Comparison of ENCODE assay signal across 13 mouse cellular contexts in genomic region chr1:85810343-85810742, GRCm38 (mm10). TPM values are rescaled to one million over a fixed set of nuclear protein-coding genes. Genes with fewer than 3 reads are reported as not detected.
DNase-seq lines count a peak whose midpoint lies in the region; ATAC-seq lines count a peak whose summit lies in the region.
"Had no signal": no experiment of that assay in that cellular context is flagged by ENCODE, and none has a peak within 500 bp of the region (broad histone marks: within the 10 kb centered on the region; RNA-seq: fewer than 3 reads in every experiment).

No protein-coding gene starts in this region.

- peaks cover 6% of the 10 kb centered on the region; the same call in 1 of the 2 replicates for H3K4me1 ChIP-seq in kidney, embryonic 14.5 days (ENCODE audit: control insufficient read depth, insufficient read depth, low read length)
- H3K4me1 ChIP-seq: limb, embryonic 10.5 days had no signal

- no peak for ATAC-seq in cerebellum, adult (ENCODE audit: insufficient number of reproducible peaks, low FRiP score, low TSS enrichment)
- no peak for ATAC-seq in kidney, embryonic 14.5 days (ENCODE audit: low FRiP score, low TSS enrichment)
- ATAC-seq in CD4-positive, CD25-positive, alpha-beta regulatory T cell, adult 4 months = no peak
- ATAC-seq: hindbrain, embryonic 16.5 days had no signal

- no peak overlapping the region for H3K9ac ChIP-seq in kidney, embryonic 14.5 days (ENCODE audit: low read depth, low read length)
- H3K9ac ChIP-seq: embryonic facial prominence, embryonic 15.5 days had no signal

- no peaks in the 10 kb centered on the region for H3K27me3 ChIP-seq in kidney, embryonic 14.5 days (ENCODE audit: control insufficient read depth, insufficient read depth, low read length)
- H3K27me3 ChIP-seq: embryonic facial prominence, embryonic 15.5 days had no signal

- no peak overlapping the region for H3K27ac ChIP-seq in kidney, embryonic 14.5 days (ENCODE audit: low read depth, low read length)
- H3K27ac ChIP-seq: layer of hippocampus, adult 2 months; limb, embryonic 10.5 days had no signal

- peak; percentile 12 for DNase-seq in cerebellum, adult 11 months
- peak; percentile 30 for DNase-seq in kidney, adult 9 months
- DNase-seq in brain, adult 2 months (ENCODE audit: low read depth, low spot score) = peak; percentile 62
- DNase-seq in heart, postnatal 10 days = peak; percentile 64 to 68
- no peak for DNase-seq in embryo, embryonic 11 days
- DNase-seq: B cell, adult 2 months had no signal

- no peaks in the 10 kb centered on the region for H3K9me3 ChIP-seq in kidney, embryonic 14.5 days (ENCODE audit: control insufficient read depth, low read length)
- H3K9me3 ChIP-seq: embryonic facial prominence, embryonic 15.5 days; limb, embryonic 10.5 days had no signal

- no peak overlapping the region for H3K4me2 ChIP-seq in kidney, embryonic 14.5 days (replicated peaks; ENCODE audit: low read depth, low read length)
- H3K4me2 ChIP-seq: embryonic facial prominence, embryonic 15.5 days had no signal

- H3K36me3 ChIP-seq in kidney, embryonic 14.5 days (ENCODE audit: control insufficient read depth, insufficient read depth, low read length) = no peaks in the 10 kb centered on the region
- H3K36me3 ChIP-seq: embryonic facial prominence, embryonic 15.5 days; limb, embryonic 10.5 days had no signal

- intact Hi-C loops in heart, postnatal 10 days (cut with DNase I) = no loop called here

- H3K4me3 ChIP-seq in kidney, embryonic 14.5 days (ENCODE audit: low read length) = no peak overlapping the region
- H3K4me3 ChIP-seq: embryonic facial prominence, embryonic 15.5 days; layer of hippocampus, adult 2 months; limb, embryonic 10.5 days had no signal

- 73% methylated on average over 2 of the region's 2 CpGs for WGBS in kidney, embryonic 14.5 days

RNA-seq across cellular contexts. Expression of gene Cab39, which starts 17.1 kb away (rescaled TPM):
- 37.9 and 53.0 TPM in 2 replicates for polyA plus RNA-seq in kidney, embryonic 14.5 days (2014; fragmentation: Nextera tagmentation; extraction: Ambion mirVana)
- 100 to 1,000 TPM; 106 to 108 TPM for total RNA-seq in heart, postnatal 10 days (2021)
- polyA plus RNA-seq in CD4-positive, CD25-positive, alpha-beta regulatory T cell, adult 4 months (2017; shearing (Covaris generic)) = 10 to 100 TPM; 37.0 to 53.5 TPM

RNA-seq across cellular contexts. Expression of gene A630001G21Rik, which starts 31.9 kb away (rescaled TPM):
- 0.87 and 1.8 TPM in 2 replicates for polyA plus RNA-seq in kidney, embryonic 14.5 days (2014; fragmentation: Nextera tagmentation; extraction: Ambion mirVana)
- total RNA-seq in heart, postnatal 10 days (2021) = 1 to 10 TPM in 1 of 2 experiments, under 1 TPM in 1; 0.45 to 1.1 TPM
- 10 to 100 TPM; 43.4 to 55.8 TPM for polyA plus RNA-seq in CD4-positive, CD25-positive, alpha-beta regulatory T cell, adult 4 months (2017; shearing (Covaris generic))

Comparison
In these comparisons a context has a peak if more than half of its experiments do, and no peak if none do; other contexts are left out.
1. RNA of gene A630001G21Rik, which starts 31.9 kb away (polyA plus RNA-seq): 43.4 to 55.8 TPM in CD4-positive, CD25-positive, alpha-beta regulatory T cell, adult 4 months; 0.87 to 1.8 TPM in kidney, embryonic 14.5 days; every median in the first group is over 10 times any median in the second.